Mouse (Mus musculus): ENCODE data around the gene Klhdc8a. TPM values are rescaled to one million over a fixed set of nuclear protein-coding genes. Genes with fewer than 3 reads are reported as not detected.

The Klhdc8a gene
- polyA plus RNA-seq, 1 experiment from 2014 or later, result 1.4 TPM

DNA sequence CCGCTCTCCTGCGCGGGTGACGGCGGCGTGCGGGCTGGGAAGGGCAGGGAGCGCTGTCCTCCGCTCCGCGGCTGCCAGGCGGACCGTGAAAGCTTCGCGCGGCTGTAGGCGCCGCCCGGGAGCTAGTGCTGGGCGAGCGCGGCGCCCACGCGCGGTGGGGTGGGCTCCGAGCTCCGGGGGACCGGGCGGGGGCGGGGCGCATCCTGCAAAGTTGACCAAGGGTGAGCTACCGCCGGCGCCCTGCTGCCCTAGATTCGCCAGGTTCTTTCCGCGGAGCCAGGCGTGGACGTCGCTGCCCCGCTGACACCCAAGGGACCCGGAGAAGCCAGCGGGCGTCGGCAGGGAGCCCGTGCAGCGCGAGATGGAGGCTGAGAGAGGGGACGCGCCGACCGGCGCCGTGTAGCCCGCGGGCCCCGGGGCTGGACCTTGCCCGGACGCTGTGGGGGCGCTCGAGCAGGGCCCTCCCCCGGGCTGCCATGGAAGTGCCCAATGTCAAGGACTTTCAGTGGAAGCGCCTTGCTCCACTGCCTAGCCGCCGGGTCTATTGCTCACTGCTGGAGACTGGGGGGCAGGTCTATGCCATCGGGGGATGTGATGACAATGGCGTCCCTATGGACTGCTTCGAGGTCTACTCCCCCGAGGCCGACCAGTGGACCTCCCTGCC is 507 bp downstream of the Klhdc8a start:
- peaks cover 21% of the 10 kb centered on the region for H3K27me3 ChIP-seq (ENCODE audit: control insufficient read depth, insufficient read depth, low read length)
- H3K4me2 ChIP-seq (replicated peaks; ENCODE audit: low read depth, low read length), result peak overlapping the region; percentile 99
- WGBS, result 2% methylated on average over 61 of the region's 71 CpGs
- no peaks in the 10 kb centered on the region for H3K9me3 ChIP-seq (ENCODE audit: control insufficient read depth, low read length)
- H3K36me3 ChIP-seq (ENCODE audit: control insufficient read depth, insufficient read depth, low read length), result no peaks in the 10 kb centered on the region
- H3K4me1 ChIP-seq (ENCODE audit: control insufficient read depth, insufficient read depth, low read length), result peaks cover 4% of the 10 kb centered on the region; the same call in 1 of the 2 replicates
- no peak overlapping the region for H3K27ac ChIP-seq (ENCODE audit: low read depth, low read length)
- H3K9ac ChIP-seq (ENCODE audit: low read depth, low read length), result peak overlapping the region; percentile 60
- peak overlapping the region; percentile 58 for H3K4me3 ChIP-seq (ENCODE audit: low read length)
- peak; percentile 65 for ATAC-seq (ENCODE audit: low FRiP score, low TSS enrichment)

- no peaks in the 10 kb centered on the region for H3K36me3 ChIP-seq (ENCODE audit: control insufficient read depth, insufficient read depth, low read length)
- no peaks in the 10 kb centered on the region for H3K9me3 ChIP-seq (ENCODE audit: control insufficient read depth, low read length)
- H3K27ac ChIP-seq (ENCODE audit: low read depth, low read length), result no peak overlapping the region
- H3K4me3 ChIP-seq (ENCODE audit: low read length), result no peak overlapping the region
- no peak for ATAC-seq (ENCODE audit: low FRiP score, low TSS enrichment)
- H3K4me2 ChIP-seq (replicated peaks; ENCODE audit: low read depth, low read length), result no peak overlapping the region
- H3K27me3 ChIP-seq (ENCODE audit: control insufficient read depth, insufficient read depth, low read length), result peaks cover 21% of the 10 kb centered on the region
- WGBS, result 71% methylated on average over 5 of the region's 5 CpGs
- H3K9ac ChIP-seq (ENCODE audit: low read depth, low read length), result no peak overlapping the region
- H3K4me1 ChIP-seq (ENCODE audit: control insufficient read depth, insufficient read depth, low read length), result peaks cover 4% of the 10 kb centered on the region; the same call in 1 of the 2 replicates
Observed at GRCm38 (mm10) chr1:132299744-132300143, 1.3 kb downstream of the Klhdc8a start.

DNA sequence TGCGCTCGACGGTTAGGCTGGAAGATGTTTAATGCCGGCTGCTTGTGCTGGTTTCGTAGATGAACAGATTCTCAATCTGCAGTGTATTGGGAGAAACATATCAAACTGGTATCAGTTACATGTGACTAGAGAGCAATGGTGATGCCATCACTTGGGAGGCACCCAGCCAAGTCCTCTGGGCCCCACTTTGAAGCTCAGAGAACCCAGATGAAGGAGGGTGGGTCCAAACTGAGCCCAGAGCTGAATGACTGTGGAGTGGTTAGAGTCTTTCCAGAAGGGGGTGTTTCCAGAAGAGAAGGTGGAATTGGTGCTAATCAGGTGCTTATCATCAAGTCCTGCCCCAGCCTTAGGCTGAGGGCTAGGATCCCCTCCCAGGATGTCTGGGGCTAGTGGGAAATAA is 2.8 kb downstream of the Klhdc8a start:
- WGBS, result 85% methylated on average over 5 of the region's 5 CpGs
- Histone ChIP-seq H3K4me1 (ENCODE audit: control insufficient read depth, insufficient read depth, low read length) (peaks cover 4% of the 10 kb centered on the region; the same call in 1 of the 2 replicates), H3K27ac (ENCODE audit: low read depth, low read length) (no peak overlapping the region), H3K9ac (ENCODE audit: low read depth, low read length) (no peak overlapping the region), H3K27me3 (ENCODE audit: control insufficient read depth, insufficient read depth, low read length) (peaks cover 21% of the 10 kb centered on the region), H3K4me3 (ENCODE audit: low read length) (no peak overlapping the region), H3K4me2 (replicated peaks; ENCODE audit: low read depth, low read length) (no peak overlapping the region), H3K9me3 (ENCODE audit: control insufficient read depth, low read length) (no peaks in the 10 kb centered on the region), H3K36me3 (ENCODE audit: control insufficient read depth, insufficient read depth, low read length) (no peaks in the 10 kb centered on the region)
- ATAC-seq (ENCODE audit: low FRiP score, low TSS enrichment), result no peak

GRCm38 (mm10) chr1:132302341-132302866 is 4.0 kb downstream of the Klhdc8a start:
- Histone ChIP-seq H3K36me3 (ENCODE audit: control insufficient read depth, insufficient read depth, low read length) (no peaks in the 10 kb centered on the region), H3K27me3 (ENCODE audit: control insufficient read depth, insufficient read depth, low read length) (peaks cover 21% of the 10 kb centered on the region), H3K27ac (ENCODE audit: low read depth, low read length) (no peak overlapping the region), H3K9me3 (ENCODE audit: control insufficient read depth, low read length) (no peaks in the 10 kb centered on the region), H3K4me1 (ENCODE audit: control insufficient read depth, insufficient read depth, low read length) (peaks cover 4% of the 10 kb centered on the region; the same call in 1 of the 2 replicates), H3K4me3 (ENCODE audit: low read length) (no peak overlapping the region), H3K4me2 (replicated peaks; ENCODE audit: low read depth, low read length) (no peak overlapping the region), H3K9ac (ENCODE audit: low read depth, low read length) (no peak overlapping the region)
- WGBS, result 82% methylated on average over 9 of the region's 9 CpGs
- ATAC-seq (ENCODE audit: low FRiP score, low TSS enrichment), result no peak

DNA sequence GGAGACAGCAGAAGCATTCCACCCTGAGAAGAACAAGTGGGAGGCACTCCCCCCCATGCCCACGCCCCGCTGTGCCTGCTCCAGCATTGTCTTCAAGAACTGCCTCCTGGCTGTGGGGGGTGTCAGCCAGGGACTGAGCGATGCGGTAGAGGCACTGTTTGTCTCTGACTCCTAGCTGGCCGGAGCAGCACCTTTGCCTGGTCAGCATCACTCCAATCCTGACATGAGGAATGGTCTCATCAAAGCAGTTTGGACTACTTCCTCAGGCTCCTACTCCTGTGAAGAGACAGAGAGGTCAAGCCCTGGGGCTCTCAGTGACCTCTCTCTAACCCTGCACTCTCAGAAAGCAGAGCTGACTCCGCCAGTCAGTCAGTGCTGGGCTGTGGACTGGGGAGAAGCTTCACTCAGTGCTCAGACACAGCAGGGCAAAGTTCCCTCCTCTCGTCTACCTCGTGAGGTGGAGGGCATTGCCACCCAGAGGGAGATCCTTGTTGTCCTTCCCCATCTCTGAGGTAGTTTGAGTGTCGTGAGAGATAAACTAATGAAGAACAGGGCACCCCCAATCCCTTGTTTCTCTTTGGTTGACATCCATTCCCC is 6.3 kb downstream of the Klhdc8a start:
- Histone ChIP-seq H3K27me3 (ENCODE audit: control insufficient read depth, insufficient read depth, low read length) (peaks cover 8% of the 10 kb centered on the region), H3K9me3 (ENCODE audit: control insufficient read depth, low read length) (no peaks in the 10 kb centered on the region), H3K9ac (ENCODE audit: low read depth, low read length) (no peak overlapping the region), H3K4me2 (replicated peaks; ENCODE audit: low read depth, low read length) (no peak overlapping the region), H3K4me1 (ENCODE audit: control insufficient read depth, insufficient read depth, low read length) (0 out of 2 replicates have a peak, but pooled peaks cover 3% of the 10 kb centered on the region), H3K4me3 (ENCODE audit: low read length) (no peak overlapping the region), H3K36me3 (ENCODE audit: control insufficient read depth, insufficient read depth, low read length) (no peaks in the 10 kb centered on the region), H3K27ac (ENCODE audit: low read depth, low read length) (no peak overlapping the region)
- no peak for ATAC-seq (ENCODE audit: low FRiP score, low TSS enrichment)
- 20% methylated on average over 9 of the region's 9 CpGs for WGBS

- 34% methylated on average over 4 of the region's 4 CpGs for WGBS
- no peak overlapping the region for H3K27ac ChIP-seq (ENCODE audit: low read depth, low read length)
- H3K9ac ChIP-seq (ENCODE audit: low read depth, low read length), result no peak overlapping the region
- no peak for ATAC-seq (ENCODE audit: low FRiP score, low TSS enrichment)
- H3K4me2 ChIP-seq (replicated peaks; ENCODE audit: low read depth, low read length), result no peak overlapping the region
- peaks cover 3% of the 10 kb centered on the region for H3K27me3 ChIP-seq (ENCODE audit: control insufficient read depth, insufficient read depth, low read length)
- no peaks in the 10 kb centered on the region for H3K36me3 ChIP-seq (ENCODE audit: control insufficient read depth, insufficient read depth, low read length)
- no peak overlapping the region for H3K4me3 ChIP-seq (ENCODE audit: low read length)
- H3K9me3 ChIP-seq (ENCODE audit: control insufficient read depth, low read length), result no peaks in the 10 kb centered on the region
- H3K4me1 ChIP-seq (ENCODE audit: control insufficient read depth, insufficient read depth, low read length), result 0 out of 2 replicates have a peak, but pooled peaks cover 5% of the 10 kb centered on the region
Observed at GRCm38 (mm10) chr1:132306160-132306559, 7.7 kb downstream of the Klhdc8a start.

- H3K4me1 ChIP-seq (ENCODE audit: control insufficient read depth, insufficient read depth, low read length), result 0 out of 2 replicates have a peak, but pooled peaks cover 7% of the 10 kb centered on the region
- no peak; the same call in 1 of the 2 replicates for ATAC-seq (ENCODE audit: low FRiP score, low TSS enrichment)
- WGBS, result 22% methylated on average over 4 of the region's 4 CpGs
Observed at GRCm38 (mm10) chr1:132306808-132307207, 8.4 kb downstream of the Klhdc8a start.

GRCm38 (mm10) chr1:132307962-132308361 is 9.5 kb downstream of the Klhdc8a start:
- H3K27me3 ChIP-seq (ENCODE audit: control insufficient read depth, insufficient read depth, low read length), result no peaks in the 10 kb centered on the region
- H3K9me3 ChIP-seq (ENCODE audit: control insufficient read depth, low read length), result no peaks in the 10 kb centered on the region
- no peak overlapping the region for H3K4me2 ChIP-seq (replicated peaks; ENCODE audit: low read depth, low read length)
- H3K4me1 ChIP-seq (ENCODE audit: control insufficient read depth, insufficient read depth, low read length), result 0 out of 2 replicates have a peak, but pooled peaks cover 11% of the 10 kb centered on the region
- H3K36me3 ChIP-seq (ENCODE audit: control insufficient read depth, insufficient read depth, low read length), result no peaks in the 10 kb centered on the region
- no peak overlapping the region for H3K27ac ChIP-seq (ENCODE audit: low read depth, low read length)
- ATAC-seq (ENCODE audit: low FRiP score, low TSS enrichment), result no peak
- no peak overlapping the region for H3K9ac ChIP-seq (ENCODE audit: low read depth, low read length)
- WGBS, result 88% methylated on average over 6 of the region's 6 CpGs
- H3K4me3 ChIP-seq (ENCODE audit: low read length), result no peak overlapping the region

More at GRCm38 (mm10) chr1:132306808-132307207, 8.4 kb downstream of the Klhdc8a start:
- Histone ChIP-seq H3K4me2 (replicated peaks; ENCODE audit: low read depth, low read length) (no peak overlapping the region), H3K27me3 (ENCODE audit: control insufficient read depth, insufficient read depth, low read length) (peaks cover 1% of the 10 kb centered on the region; the same call in 1 of the 2 replicates), H3K4me3 (ENCODE audit: low read length) (no peak overlapping the region), H3K9ac (ENCODE audit: low read depth, low read length) (no peak overlapping the region), H3K9me3 (ENCODE audit: control insufficient read depth, low read length) (no peaks in the 10 kb centered on the region), H3K27ac (ENCODE audit: low read depth, low read length) (no peak overlapping the region), H3K36me3 (ENCODE audit: control insufficient read depth, insufficient read depth, low read length) (no peaks in the 10 kb centered on the region)

- 0 out of 2 replicates have a peak, but pooled peaks cover 11% of the 10 kb centered on the region for H3K4me1 ChIP-seq (ENCODE audit: control insufficient read depth, insufficient read depth, low read length)
- no peak overlapping the region for H3K4me2 ChIP-seq (replicated peaks; ENCODE audit: low read depth, low read length)
- H3K9me3 ChIP-seq (ENCODE audit: control insufficient read depth, low read length), result no peaks in the 10 kb centered on the region
- H3K36me3 ChIP-seq (ENCODE audit: control insufficient read depth, insufficient read depth, low read length), result no peaks in the 10 kb centered on the region
- WGBS, result 88% methylated on average over 7 of the region's 7 CpGs
- H3K9ac ChIP-seq (ENCODE audit: low read depth, low read length), result no peak overlapping the region
- H3K27me3 ChIP-seq (ENCODE audit: control insufficient read depth, insufficient read depth, low read length), result no peaks in the 10 kb centered on the region
- H3K4me3 ChIP-seq (ENCODE audit: low read length), result no peak overlapping the region
- no peak for ATAC-seq (ENCODE audit: low FRiP score, low TSS enrichment)
- no peak overlapping the region for H3K27ac ChIP-seq (ENCODE audit: low read depth, low read length)
Observed at GRCm38 (mm10) chr1:132308674-132309073, 10.2 kb downstream of the Klhdc8a start.
